Mouse (Mus musculus): Measurements from ENCODE around the gene En2.

En2 gene

DNA sequence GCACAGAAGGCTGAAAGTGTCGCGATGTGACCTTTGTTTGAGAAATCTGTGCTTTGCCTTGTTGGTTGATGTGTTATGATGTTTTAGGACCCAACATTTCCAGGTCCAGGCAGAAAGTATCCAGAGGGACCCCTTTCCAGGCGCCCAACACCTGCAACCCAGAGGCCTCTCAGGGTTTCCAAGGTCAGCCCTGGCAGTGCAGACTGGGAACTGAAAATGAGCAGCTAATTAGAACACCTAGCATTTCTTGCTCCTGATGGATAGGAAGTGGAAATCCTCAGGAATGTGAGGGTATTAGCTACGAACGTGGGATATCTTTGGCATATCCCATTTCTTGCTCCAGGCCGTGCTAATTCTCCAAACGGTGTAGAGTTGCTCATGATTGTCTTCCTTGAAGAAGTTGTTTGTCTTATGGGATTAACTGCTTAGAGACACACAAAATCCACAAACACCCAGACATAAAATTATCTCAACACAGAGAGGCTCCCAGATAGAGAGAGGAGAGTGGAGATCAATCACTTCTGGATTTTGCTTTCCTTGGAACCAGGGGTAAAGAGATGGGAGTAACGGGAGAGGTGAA, 5.5 kb upstream of the En2 start:
- DNase-seq (ENCODE audit: low read depth, low spot score) = no peak

DNA sequence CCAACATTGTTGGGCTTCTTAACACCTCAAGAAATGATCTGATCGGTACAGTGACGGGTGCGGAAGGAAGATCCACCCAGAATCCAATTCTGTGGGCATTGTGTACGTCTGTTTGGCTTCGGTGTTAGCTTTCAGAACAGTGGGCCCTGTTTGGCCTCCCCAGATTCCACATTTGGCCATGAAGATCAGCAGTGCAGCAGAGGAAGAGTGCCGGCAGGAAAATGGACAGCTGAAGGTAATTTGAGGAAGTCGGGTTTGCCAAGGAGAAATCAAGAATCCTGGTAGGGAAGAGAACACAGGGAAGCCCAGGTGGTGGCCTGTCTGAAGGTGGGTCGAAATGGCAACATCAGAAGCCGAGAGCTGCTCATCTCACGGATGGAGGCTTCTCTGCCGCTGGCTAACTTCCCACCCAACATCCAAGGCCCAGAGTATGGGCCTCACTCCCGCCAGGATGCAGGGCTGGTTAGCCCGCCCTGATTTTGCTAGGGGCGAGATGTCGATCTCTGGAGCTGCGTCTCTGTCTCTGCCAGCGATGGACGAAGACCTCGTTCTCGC, 4.0 kb upstream of the En2 start:
- DNase-seq (ENCODE audit: low read depth, low spot score) = no peak

DNA sequence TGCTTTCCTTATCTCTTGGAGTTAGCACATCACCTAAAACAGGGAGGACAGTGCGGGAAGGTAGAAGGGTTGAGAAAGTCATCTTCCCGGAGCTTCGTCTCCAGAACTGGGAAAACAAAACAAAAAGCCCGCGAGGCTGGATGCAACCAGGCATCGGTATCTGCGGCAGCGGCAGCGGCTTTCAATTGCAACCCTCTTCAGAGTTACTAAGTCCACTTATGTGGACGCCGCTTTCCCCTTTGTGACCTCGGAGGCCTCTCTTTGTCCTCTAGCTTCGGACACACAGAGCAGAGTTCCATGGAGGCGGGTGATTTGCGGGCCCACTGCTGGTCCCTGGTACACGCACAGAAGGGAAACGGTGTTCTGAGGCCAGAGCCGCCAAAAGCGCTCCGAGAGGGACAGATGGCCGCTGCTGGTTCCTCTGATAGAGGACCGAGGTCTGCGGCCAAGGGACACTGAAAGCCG, 3.5 kb upstream of the En2 start:
- no peak for DNase-seq (ENCODE audit: low read depth, low spot score)

DNA sequence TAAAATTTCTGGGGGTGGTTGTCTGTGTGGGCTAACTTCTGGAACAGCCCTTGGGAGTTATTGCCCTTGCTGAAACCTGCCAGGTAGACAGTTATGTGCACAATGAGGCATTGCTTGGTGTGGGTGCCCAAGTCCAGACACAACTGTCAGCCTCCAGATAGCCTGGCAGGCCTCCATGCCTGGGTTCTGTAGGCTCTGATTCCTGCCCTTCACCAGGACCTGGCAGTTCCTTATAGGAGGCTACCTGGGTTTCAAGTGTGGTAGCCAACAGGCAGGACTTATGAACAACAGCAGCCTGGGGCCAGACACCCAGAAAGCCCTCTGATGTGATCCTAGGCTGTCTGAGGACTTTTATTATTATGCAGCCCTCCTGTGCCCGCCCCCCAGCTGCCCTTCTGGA, 1.6 kb upstream of the En2 start:
- no peak for DNase-seq (ENCODE audit: low read depth, low spot score)

DNA sequence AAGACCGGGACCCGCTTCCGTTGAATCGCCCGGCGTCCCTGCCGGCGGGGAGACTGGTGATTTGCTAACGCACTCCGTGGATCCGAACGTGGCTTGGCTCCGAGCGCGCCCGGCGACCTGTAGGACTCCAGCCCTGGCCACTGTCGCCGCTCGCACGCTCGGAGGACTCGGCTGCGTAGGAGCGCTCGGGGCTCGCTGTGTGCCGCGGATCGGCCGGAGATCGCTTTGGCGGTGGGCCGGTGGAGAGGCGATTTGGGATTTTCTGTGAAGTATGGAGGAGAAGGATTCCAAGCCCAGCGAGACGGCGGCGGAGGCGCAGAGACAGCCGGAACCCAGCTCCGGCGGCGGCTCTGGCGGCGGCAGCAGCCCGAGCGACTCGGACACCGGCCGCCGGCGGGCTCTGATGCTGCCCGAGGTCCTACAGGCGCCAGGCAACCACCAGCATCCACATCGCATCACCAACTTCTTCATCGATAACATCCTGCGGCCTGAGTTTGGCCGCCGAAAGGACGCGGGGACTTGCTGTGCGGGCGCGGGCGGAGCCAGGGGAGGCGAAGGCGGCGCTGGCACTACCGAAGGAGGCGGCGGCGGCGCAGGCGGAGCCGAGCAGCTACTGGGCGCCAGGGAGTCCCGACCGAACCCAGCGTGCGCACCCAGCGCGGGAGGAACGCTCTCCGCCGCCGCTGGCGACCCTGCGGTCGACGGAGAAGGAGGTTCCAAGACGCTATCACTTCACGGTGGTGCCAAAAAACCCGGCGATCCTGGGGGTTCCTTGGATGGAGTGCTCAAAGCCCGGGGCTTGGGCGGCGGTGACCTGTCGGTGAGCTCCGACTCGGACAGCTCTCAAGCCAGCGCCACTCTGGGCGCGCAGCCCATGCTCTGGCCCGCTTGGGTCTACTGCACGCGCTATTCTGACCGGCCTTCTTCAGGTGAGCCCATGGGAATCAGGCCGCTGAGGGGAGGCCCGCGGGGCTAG, 1.1 kb downstream of the En2 start:
- no peak for DNase-seq (ENCODE audit: low read depth, low spot score)

DNA sequence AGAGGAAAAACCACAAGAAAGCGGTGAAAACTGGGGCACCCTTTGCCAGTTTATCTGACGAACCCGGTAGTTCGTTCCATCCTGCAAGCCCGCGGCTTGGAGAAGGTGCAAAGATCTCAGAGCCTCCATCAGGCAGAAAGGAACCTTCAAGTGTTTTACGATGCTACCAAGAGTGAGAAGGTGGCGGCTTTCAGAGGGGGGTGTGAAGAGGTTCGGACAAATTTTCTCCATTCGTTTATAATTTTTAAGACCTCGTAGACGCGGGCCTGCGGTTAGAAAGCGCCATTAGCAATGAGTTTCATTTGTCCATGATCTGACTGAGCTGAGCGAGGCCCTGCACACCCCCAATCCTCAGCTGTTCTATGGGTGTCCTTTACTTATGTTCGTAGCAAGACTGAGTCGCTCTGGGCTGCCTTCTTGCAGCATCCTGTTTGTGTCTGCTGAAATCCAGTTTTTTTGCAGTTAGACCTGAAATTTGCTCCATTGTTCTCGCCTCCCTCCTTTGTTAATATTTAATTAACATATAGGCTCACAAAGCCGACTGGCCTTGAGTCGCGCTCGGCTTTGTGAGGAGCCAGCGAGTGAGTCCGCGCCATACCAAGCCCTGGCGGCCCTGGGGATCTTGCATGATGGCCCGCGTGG, 2.2 kb downstream of the En2 start:
- no peak for DNase-seq (ENCODE audit: low read depth, low spot score)

DNA sequence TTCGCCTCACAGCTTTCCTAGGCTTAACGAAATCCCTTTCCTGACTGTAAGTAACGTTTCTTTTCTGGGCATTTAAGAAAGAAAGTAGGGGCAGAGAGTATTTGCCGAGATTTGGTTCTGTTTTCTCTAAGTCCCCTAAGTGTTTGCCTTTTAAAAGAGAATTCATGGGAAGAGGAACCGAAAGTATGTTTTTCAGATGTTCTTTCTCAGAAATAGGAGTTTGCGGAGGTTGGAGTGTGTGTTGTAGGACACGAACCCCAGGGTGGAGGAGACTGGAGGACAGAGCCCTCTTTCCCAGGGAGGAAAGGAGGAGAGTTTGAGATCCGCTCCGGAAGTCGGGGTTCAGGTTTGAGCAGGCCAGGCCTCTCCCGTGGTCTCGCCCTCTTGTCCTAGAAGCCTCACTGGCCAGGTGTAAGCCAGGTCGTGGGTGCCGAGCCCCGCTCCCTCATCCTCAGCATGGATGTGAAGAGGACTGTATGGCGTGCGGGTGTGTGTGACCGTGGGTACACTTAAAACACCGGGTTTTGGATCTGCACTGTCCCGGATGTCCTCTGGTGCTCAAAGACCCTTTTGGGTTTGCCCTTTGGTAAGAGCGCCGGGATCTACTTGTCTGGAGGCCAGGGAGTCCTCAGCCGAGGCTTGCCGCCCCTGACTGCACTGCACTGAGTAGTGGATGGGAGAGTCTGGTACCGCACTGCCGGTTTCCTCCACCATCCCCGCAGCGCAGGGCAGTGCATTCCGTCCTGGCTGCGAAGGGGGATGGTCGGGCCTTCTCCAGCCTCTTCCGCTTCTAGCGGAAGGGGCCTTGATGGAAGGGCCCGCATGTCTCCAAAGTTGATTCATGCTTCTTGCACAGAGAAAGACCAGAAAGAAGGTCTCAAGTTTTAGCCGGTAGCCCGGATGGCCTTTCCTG, 3.0 kb downstream of the En2 start:
- no peak for DNase-seq (ENCODE audit: low read depth, low spot score)

DNA sequence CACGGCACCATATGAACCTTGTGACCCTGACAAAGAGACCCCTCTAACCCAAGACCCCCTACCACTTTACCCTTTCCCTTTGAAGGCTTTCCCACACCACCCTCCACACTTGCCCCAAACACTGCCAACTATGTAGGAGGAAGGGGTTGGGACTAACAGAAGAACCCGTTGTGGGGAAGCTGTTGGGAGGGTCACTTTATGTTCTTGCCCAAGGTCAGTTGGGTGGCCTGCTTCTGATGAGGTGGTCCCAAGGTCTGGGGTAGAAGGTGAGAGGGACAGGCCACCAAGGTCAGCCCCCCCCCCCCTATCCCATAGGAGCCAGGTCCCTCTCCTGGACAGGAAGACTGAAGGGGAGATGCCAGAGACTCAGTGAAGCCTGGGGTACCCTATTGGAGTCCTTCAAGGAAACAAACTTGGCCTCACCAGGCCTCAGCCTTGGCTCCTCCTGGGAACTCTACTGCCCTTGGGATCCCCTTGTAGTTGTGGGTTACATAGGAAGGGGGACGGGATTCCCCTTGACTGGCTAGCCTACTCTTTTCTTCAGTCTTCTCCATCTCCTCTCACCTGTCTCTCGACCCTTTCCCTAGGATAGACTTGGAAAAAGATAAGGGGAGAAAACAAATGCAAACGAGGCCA, 3.8 kb downstream of the En2 start:
- no peak for DNase-seq (ENCODE audit: low read depth, low spot score)

DNA sequence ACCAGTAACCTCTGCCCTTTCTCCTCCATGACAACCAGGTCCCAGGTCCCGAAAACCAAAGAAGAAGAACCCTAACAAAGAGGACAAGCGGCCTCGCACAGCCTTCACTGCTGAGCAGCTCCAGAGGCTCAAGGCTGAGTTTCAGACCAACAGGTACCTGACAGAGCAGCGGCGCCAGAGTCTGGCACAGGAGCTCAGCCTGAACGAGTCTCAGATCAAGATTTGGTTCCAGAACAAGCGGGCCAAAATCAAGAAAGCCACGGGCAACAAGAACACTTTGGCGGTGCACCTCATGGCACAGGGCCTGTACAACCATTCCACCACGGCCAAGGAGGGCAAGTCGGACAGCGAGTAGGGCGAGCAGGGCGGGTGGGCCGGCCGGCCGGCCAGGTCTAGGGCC, 4.6 kb downstream of the En2 start:
- no peak for DNase-seq (ENCODE audit: low read depth, low spot score)

DNA sequence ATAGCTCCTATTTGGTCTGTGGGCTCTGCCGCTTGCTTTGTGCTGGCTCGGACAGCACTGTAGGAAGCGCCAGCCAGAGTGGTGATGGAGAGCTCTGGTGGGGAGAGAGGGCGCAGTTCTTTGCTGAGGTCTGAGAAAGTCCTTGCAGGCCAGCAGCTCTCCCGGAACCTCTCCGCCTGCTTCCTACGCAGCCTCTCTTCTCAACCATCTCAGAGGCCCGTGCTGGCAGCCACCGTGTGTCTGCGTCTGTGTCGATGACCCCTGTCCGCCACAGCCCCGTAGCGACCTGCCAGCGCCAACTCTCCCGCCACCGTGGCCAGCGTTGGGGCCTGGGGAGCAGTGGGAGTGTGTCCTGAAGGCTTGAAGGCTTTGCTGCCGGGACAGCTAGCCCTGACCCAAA, 5.4 kb downstream of the En2 start:
- DNase-seq (ENCODE audit: low read depth, low spot score) = no peak

DNA sequence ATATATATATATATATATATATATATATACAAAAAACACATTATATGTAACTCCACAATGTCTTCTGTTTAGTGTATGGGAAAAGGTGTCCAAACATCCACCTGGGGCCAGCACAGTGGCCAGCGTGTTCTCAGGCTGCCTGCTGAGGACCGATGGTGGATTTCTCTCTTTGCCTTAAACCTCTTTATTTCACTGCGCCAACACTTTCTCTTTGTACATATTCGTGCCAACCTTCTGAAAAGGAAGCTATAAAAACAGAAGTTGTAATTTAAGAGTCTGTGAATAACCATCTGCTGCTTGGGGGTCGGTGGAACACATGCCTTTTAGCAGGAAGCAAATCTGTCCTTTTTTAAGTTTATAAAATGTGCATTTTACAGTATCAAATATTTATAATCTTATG, 6.2 kb downstream of the En2 start:
- DNase-seq (ENCODE audit: low read depth, low spot score) = no peak

DNA sequence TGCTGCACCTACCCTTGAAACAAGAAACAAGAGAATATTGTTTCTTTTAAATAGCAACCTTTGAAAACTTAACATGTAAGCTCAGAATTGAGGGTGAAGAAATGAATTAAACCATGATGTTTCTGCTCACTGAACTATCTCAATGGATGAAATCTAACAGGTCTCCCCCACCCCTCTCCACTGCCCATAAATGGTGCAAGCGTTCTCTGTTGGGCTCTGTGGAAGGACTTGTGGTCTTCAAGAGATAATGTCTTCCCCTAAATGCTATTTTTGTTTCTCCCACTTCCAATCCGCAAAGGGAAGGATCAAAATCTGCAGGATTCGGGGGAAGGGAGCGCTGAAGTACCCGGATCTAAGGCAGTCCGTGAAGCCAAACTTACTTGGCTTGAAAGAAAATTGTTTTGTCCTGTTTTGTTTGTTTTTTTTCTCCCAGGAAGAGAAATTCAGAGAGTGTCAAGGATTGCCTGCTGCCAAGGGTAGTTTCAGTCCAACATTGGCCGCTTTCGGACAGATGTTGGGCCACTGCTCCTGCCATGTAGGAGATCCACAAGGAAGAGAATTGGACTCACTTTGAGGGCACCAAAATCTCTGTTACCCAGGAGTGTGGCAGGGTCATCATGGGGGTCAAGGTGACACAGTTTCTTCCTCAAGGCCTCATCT, 6.9 kb downstream of the En2 start:
- DNase-seq (ENCODE audit: low read depth, low spot score) = no peak

DNA sequence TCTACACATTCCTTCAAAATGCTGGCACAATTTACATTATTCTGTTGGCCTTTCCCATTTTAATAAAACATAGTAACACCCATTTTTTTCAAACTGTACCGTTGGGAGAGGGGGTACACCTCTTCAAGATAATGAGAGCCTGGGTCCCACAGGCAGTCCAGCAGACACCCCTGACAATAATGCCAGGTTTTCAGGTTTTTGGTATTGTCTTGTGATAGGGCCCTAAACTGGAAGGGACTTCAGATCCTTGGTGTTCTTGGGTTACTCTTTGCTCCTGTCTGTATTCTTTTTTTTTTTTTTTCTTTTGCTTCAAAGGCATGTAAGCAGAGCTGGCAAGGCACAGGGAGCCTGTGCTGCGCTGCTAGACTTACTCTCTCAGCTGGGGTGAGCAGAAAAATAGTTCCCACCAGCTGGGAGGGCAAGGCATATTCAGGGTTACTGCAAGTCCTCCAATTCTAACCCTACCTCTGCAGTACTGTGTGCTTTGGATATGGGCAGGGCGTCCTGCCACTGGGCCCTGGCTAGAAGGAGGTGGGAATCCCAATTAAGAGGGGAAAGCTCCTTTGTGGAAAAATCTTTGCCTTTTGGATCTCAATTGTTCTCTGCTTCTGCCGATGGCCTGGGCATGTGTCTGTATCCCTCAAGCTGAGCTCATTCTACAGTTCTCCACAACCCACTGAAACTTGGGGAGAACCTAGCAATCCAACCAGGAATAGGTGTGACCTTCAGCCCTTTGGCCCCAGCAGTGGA, 7.6 kb downstream of the En2 start:
- no peak for DNase-seq (ENCODE audit: low read depth, low spot score)

DNA sequence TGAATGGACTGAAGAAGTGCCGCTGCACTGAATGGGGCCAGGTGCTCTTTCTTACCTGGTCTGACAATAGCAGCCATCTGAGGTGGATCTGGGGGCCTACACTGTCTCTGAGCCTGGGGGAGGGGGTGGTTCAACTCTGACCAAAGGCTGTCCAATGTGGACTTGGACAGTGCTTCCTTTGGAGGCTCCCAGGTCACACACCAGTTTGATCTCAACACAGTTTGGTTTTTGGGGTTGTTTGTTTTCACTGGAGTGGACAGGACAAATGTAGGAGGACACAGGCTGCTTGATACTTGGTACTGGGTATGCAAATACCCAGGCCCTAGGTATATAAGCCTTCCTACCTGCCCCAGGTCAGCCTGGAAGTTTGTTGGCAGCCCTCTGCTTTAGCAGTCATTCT, 8.2 kb downstream of the En2 start:
- no peak for DNase-seq (ENCODE audit: low read depth, low spot score)

DNA sequence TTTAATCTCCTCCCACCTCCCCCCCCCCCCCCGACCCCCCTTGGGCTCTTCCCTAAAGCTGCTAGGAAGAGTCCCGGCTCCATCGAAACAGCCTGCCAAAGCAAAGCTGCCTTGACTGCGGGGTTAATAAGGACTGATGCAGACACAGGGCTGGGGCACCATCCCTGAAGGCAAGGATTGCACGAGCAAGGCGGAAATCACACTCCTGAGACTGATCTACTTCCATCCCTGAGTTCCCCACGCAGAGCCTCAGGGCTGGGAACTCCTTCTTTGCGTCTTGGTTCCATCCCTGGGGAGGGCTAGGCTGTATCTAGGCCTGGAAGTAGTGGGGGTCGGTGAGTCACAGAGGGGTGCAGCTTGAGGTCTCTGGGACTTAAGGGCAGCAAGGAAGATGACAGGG, 8.6 kb downstream of the En2 start:
- no peak for DNase-seq (ENCODE audit: low read depth, low spot score)

DNA sequence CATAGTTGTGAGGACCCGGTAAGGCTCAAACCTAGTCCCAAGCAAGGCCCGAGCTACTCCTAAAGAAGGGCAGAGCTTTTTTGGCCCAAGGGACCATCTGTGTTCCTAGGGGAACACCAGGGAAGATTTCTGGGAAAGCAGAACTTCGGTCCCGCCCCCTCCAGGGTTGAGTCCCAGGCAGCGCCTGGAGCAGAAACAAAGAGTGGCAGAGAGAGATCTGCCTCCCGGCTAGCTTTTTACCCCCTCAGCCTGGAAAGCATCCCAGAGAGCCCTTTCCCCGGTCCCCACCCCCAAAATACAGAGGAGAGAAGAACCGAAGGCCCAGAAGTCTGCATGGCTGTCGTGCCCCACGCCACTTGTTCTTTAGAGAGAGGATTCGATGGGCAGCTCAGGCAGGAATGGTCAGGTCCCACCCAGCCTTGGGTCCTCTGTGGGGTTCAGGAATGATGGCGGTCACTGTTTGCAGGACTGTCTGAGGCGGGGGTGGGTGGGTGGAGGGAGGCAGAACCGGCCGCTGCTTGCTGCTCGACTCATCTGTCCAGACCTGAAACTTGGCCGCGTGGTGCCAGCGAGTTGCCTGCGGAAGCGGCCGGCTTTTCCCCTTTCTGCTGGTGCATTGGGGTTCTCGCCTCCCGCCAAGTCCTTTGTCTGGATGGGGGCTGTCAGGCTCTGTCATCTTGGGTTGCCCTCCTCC, 9.5 kb downstream of the En2 start:
- no peak for DNase-seq (ENCODE audit: low read depth, low spot score)

DNA sequence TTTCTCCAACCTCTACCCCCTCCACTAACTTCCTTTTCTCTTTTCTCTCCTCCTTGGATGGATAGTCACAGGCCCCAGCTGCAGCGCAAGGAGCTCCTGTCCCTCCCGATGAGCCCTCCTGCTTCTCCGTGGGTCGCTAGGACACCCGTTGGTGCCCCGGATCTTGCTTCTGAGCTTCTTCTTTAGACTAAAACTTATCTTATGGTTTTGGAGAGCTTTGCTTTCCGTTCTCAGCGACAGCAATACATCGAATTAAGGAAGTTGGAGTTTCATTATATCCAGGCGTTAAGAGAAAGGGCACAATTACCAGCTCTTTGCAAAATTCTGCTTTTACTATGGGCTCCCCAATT, 10.1 kb downstream of the En2 start:
- no peak for DNase-seq (ENCODE audit: low read depth, low spot score)

DNA sequence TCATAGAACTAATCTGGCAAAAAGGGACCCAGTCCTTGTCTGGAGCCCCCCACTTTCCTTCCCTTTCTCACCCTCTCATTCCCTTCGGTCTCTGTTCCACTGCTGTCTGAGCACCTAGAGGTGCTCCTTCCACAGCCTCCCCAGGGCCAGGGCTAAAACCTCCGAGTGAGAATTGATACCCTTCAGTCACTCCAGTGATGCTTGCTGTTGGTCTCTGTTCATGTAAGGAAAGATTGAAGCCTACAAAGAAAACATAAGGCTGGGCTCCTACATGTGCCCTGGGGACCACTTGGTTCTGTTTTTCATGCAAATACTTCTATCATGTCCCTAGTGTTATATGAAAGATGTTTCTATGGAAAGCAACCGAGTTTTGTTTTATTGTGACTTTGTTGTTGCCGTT, 10.5 kb downstream of the En2 start:
- DNase-seq (ENCODE audit: low read depth, low spot score) = no peak

DNA sequence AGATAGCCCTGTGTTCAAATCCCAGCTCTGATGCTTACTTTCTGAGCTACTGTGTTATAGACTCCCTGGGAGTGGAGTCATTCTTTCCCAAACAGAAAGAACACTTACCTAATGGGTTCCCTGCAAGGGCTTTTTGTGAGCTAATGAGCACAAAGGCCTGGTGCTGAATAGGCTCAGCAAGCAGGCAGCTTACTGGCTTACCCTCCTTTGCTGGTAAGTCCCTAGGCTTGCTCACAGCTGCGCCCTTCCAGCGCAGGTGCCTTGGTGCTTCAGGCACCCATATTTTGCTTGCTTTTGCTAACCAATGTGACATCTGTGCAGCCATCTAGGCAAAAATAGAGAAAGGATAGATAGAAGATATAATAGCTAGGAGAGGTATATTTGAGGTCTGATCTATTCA, 11.1 kb downstream of the En2 start:
- no peak for DNase-seq (ENCODE audit: low read depth, low spot score)
